In genomic region chr14:30429606-30430005, GRCm38 (mm10) we compare ENCODE assay signal across 11 mouse cellular contexts. TPM values are rescaled to one million over a fixed set of nuclear protein-coding genes. Genes with fewer than 3 reads are reported as not detected.
A peak's percentile ranks its signal among the peaks of the same experiment; 100 is the strongest.
DNase-seq lines count a peak whose midpoint lies in the region; ATAC-seq and TF ChIP-seq lines count a peak whose summit lies in the region.
"Had no signal": no experiment of that assay in that cellular context is flagged by ENCODE, and none has a peak within 500 bp of the region (broad histone marks: within the 10 kb centered on the region; RNA-seq: fewer than 3 reads in every experiment).

No protein-coding gene starts in this region.

- H3K27me3 ChIP-seq in lung, embryonic 16.5 days (ENCODE audit: control insufficient read depth, insufficient read depth, low read depth, low read length) = no peaks in the 10 kb centered on the region
- H3K27me3 ChIP-seq in hindbrain, embryonic 12.5 days = no peaks in the 10 kb centered on the region
- H3K27me3 ChIP-seq: lung, embryonic 15.5 days had no signal

- no peak overlapping the region for H3K27ac ChIP-seq in lung, embryonic 16.5 days (ENCODE audit: low read length)
- no peak overlapping the region for H3K27ac ChIP-seq in hindbrain, embryonic 12.5 days
- H3K27ac ChIP-seq: lung, embryonic 15.5 days had no signal

- no peaks in the 10 kb centered on the region for H3K4me1 ChIP-seq in lung, embryonic 16.5 days (replicated peaks; ENCODE audit: control insufficient read depth, insufficient read depth, low read length)
- peaks cover 14% of the 10 kb centered on the region; the same call in 1 of the 2 replicates for H3K4me1 ChIP-seq in hindbrain, embryonic 12.5 days
- H3K4me1 ChIP-seq: lung, embryonic 15.5 days had no signal

- peak; percentile 8 to 17 for DNase-seq in cerebellum, postnatal 25 days
- no peak for DNase-seq in cerebellum, adult 8-10 months
- DNase-seq in lung, postnatal 14 days = no peak
- peak; percentile 13 for DNase-seq in brain, embryonic 14.5 days (ENCODE audit: low read depth)
- peak; percentile 22 for DNase-seq in lung, postnatal 10 days
- DNase-seq in spleen, adult 12 weeks (ENCODE audit: low spot score) = no peak
- DNase-seq: B cell, adult 2 months; cerebellum, adult 9-10 months had no signal

- WGBS in lung, embryonic 16.5 days = 47% methylated on average over 9 of the region's 9 CpGs
- WGBS in hindbrain, embryonic 12.5 days = 71% methylated on average over 9 of the region's 9 CpGs

- H3K36me3 ChIP-seq in lung, embryonic 16.5 days (ENCODE audit: control insufficient read depth, insufficient read depth, low read length) = no peaks in the 10 kb centered on the region
- no peaks in the 10 kb centered on the region for H3K36me3 ChIP-seq in hindbrain, embryonic 12.5 days
- H3K36me3 ChIP-seq: lung, embryonic 15.5 days had no signal

- no peaks in the 10 kb centered on the region for H3K9me3 ChIP-seq in lung, embryonic 16.5 days (ENCODE audit: control insufficient read depth, low read length)
- H3K9me3 ChIP-seq in hindbrain, embryonic 12.5 days (replicated peaks) = no peaks in the 10 kb centered on the region
- H3K9me3 ChIP-seq: lung, embryonic 15.5 days had no signal

- no peak for TF ChIP-seq POLR2A in brain, embryonic 14.5 days (IDR thresholded peaks at IDR 0.05; ENCODE audit: borderline replicate concordance, extremely low read depth, insufficient read depth, insufficient read length, poor library complexity, severe bottlenecking)

- ATAC-seq in lung, embryonic 16.5 days (ENCODE audit: low read depth) = 0 out of 2 replicates have a peak, but pooled peaks have one; percentile 34
- ATAC-seq in hindbrain, embryonic 12.5 days (ENCODE audit: low FRiP score) = no peak

- H3K4me3 ChIP-seq in lung, embryonic 16.5 days (ENCODE audit: low read length) = no peak overlapping the region
- H3K4me3 ChIP-seq in hindbrain, embryonic 12.5 days = no peak overlapping the region
- H3K4me3 ChIP-seq: lung, embryonic 15.5 days had no signal

- H3K4me2 ChIP-seq in lung, embryonic 16.5 days (ENCODE audit: low read depth, low read length) = no peak overlapping the region
- H3K4me2 ChIP-seq in hindbrain, embryonic 12.5 days (replicated peaks) = no peak overlapping the region
- H3K4me2 ChIP-seq: lung, embryonic 15.5 days had no signal

- H3K9ac ChIP-seq in lung, embryonic 16.5 days (ENCODE audit: low read length) = no peak overlapping the region
- no peak overlapping the region for H3K9ac ChIP-seq in hindbrain, embryonic 12.5 days
- H3K9ac ChIP-seq: lung, embryonic 15.5 days had no signal

- no peak for TF ChIP-seq CTCF in brain, embryonic 14.5 days (IDR thresholded peaks at IDR 0.05; ENCODE audit: borderline replicate concordance, extremely low read depth, insufficient read depth, insufficient read length)

RNA-seq across cellular contexts. Expression of gene Dcp1a, which starts 49.7 kb away (rescaled TPM):
- 24.8 and 25.5 TPM in 2 replicates for polyA plus RNA-seq in lung, embryonic 16.5 days (2015; fragmentation: Nextera tagmentation; extraction: Ambion mirVana)
- polyA plus RNA-seq in brain, embryonic 14.5 days (2012; rRNA removed) = 33.5 and 35.4 TPM in 2 replicates
- polyA plus RNA-seq in hindbrain, embryonic 12.5 days (2016; fragmentation: Nextera tagmentation; extraction: Ambion mirVana) = 29.2 and 30.6 TPM in 2 replicates

Comparison
In these comparisons a context has a peak if more than half of its experiments do, and no peak if none do; other contexts are left out.
1. DNase-seq: peak in cerebellum, postnatal 25 days (2 of 2), brain, embryonic 14.5 days (single experiment) and lung, postnatal 10 days (single experiment); none in cerebellum, adult 8-10 months (single experiment), lung, postnatal 14 days (single experiment) and spleen, adult 12 weeks (single experiment).